ENCODE assay signal across 12 mouse cellular contexts in the genomic region with DNA sequence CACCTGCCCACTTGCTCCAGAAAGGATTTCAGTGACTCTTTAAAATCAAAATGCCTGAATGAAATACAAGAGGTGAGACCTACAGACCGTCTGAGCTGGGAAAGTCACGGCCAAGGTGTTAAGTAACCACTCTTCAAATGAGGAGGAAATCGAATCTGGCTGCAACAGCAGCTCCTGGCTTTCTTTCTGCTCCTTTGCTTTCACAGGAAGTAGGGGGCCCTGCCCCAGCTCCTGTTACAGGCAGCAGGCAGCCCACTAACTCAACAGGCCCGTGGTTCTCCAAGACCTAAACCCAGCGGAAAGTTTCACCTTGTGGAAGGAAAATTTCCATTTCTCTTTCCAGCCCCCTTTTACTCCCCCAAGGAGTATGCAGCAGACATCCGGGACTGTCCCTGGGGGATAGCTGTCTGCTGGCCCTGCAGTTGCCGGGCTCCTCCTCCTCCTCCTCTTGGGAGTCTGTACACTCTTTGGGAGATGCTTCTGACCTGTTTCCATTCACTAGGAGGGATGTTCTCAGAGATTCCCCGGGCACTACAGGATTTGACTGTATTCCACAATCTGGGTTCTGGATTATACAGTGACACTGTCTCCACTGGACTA. TPM values are rescaled to one million over a fixed set of nuclear protein-coding genes. Genes with fewer than 3 reads are reported as not detected.
DNase-seq lines count a peak whose midpoint lies in the region; ATAC-seq lines count a peak whose summit lies in the region.
"Had no signal": no experiment of that assay in that cellular context is flagged by ENCODE, and none has a peak within 500 bp of the region (broad histone marks: within the 10 kb centered on the region; RNA-seq: fewer than 3 reads in every experiment).

No protein-coding gene starts in this region.

- peak overlapping the region; percentile 49; the same call in 1 of the 2 replicates for H3K27ac ChIP-seq in embryonic facial prominence, embryonic 10.5 days (replicated peaks)
- no peak overlapping the region for H3K27ac ChIP-seq in midbrain, embryonic 15.5 days
- H3K27ac ChIP-seq: forebrain, embryonic 12.5 days; liver, embryonic 12.5 days had no signal

- no peak overlapping the region for H3K4me3 ChIP-seq in embryonic facial prominence, embryonic 10.5 days
- no peak overlapping the region for H3K4me3 ChIP-seq in midbrain, embryonic 15.5 days
- H3K4me3 ChIP-seq: forebrain, embryonic 12.5 days; liver, embryonic 12.5 days had no signal

- peak; percentile 41 for DNase-seq in embryo, embryonic 11 days
- DNase-seq in embryo, embryonic 10 days (ENCODE audit: low spot score) = no peak
- DNase-seq in embryonic facial prominence, embryonic 10.5 days (ENCODE audit: low spot score) = peak; percentile 43
- peak; percentile 15 for DNase-seq in kidney, adult 18-20 months
- peak; percentile 33 to 41 for DNase-seq in kidney, postnatal 36 days
- DNase-seq in ovary, postnatal 14 days (ENCODE audit: low spot score) = no peak
- DNase-seq in right cerebral cortex, adult 18-20 months = no peak
- DNase-seq: layer of hippocampus, postnatal 36 days; lung, postnatal 10 days had no signal

- H3K36me3 ChIP-seq in embryonic facial prominence, embryonic 10.5 days (replicated peaks) = no peaks in the 10 kb centered on the region
- H3K36me3 ChIP-seq in midbrain, embryonic 15.5 days (replicated peaks) = no peaks in the 10 kb centered on the region
- H3K36me3 ChIP-seq: forebrain, embryonic 12.5 days; liver, embryonic 12.5 days had no signal

- no peak for ATAC-seq in midbrain, embryonic 15.5 days (replicated peaks)
- ATAC-seq: liver, embryonic 12.5 days had no signal

- H3K9ac ChIP-seq in midbrain, embryonic 15.5 days = no peak overlapping the region
- H3K9ac ChIP-seq: forebrain, embryonic 12.5 days; liver, embryonic 12.5 days had no signal

- no peaks in the 10 kb centered on the region for H3K9me3 ChIP-seq in embryonic facial prominence, embryonic 10.5 days
- H3K9me3 ChIP-seq in midbrain, embryonic 15.5 days = no peaks in the 10 kb centered on the region
- H3K9me3 ChIP-seq: forebrain, embryonic 12.5 days; liver, embryonic 12.5 days had no signal

- no peak overlapping the region for H3K4me2 ChIP-seq in midbrain, embryonic 15.5 days
- H3K4me2 ChIP-seq: forebrain, embryonic 12.5 days; liver, embryonic 12.5 days had no signal

- H3K4me1 ChIP-seq in embryonic facial prominence, embryonic 10.5 days = peaks cover 37% of the 10 kb centered on the region
- peaks cover 3% of the 10 kb centered on the region for H3K4me1 ChIP-seq in midbrain, embryonic 15.5 days

- WGBS in embryonic facial prominence, embryonic 10.5 days = 37% methylated on average over 8 of the region's 8 CpGs
- WGBS in midbrain, embryonic 15.5 days = 62% methylated on average over 8 of the region's 8 CpGs

- peaks cover 59% of the 10 kb centered on the region for H3K27me3 ChIP-seq in embryonic facial prominence, embryonic 10.5 days (replicated peaks; ENCODE audit: low read depth, poor library complexity, severe bottlenecking)
- 0 out of 2 replicates have a peak, but pooled peaks cover 4% of the 10 kb centered on the region for H3K27me3 ChIP-seq in midbrain, embryonic 15.5 days (replicated peaks)

RNA-seq across cellular contexts. Expression of a gene that starts 29.8 kb away (rescaled TPM):
- 52.2 and 55.5 TPM in 2 replicates for polyA plus RNA-seq in embryonic facial prominence, embryonic 10.5 days (2016; fragmentation: Nextera tagmentation; extraction: Ambion mirVana)
- polyA plus RNA-seq in midbrain, embryonic 15.5 days (2015; fragmentation: Nextera tagmentation; extraction: Ambion mirVana) = 10.4 and 11.9 TPM in 2 replicates

RNA-seq across cellular contexts. Expression of a gene that starts 36.4 kb away (rescaled TPM):
- polyA plus RNA-seq in embryonic facial prominence, embryonic 10.5 days (2016; fragmentation: Nextera tagmentation; extraction: Ambion mirVana) = 5.0 and 5.8 TPM in 2 replicates
- polyA plus RNA-seq in midbrain, embryonic 15.5 days (2015; fragmentation: Nextera tagmentation; extraction: Ambion mirVana) = 14.1 and 15.7 TPM in 2 replicates

Comparison
In these comparisons a context has a peak if more than half of its experiments do, and no peak if none do; other contexts are left out.
1. DNase-seq: peak in embryo, embryonic 11 days (single experiment), embryonic facial prominence, embryonic 10.5 days (single experiment), kidney, adult 18-20 months (single experiment) and kidney, postnatal 36 days (2 of 2); none in embryo, embryonic 10 days (single experiment), ovary, postnatal 14 days (single experiment) and right cerebral cortex, adult 18-20 months (single experiment).